Mouse (Mus musculus) limb, embryonic 11.5 days (tissue): Measurements from ENCODE around the gene Gng7. TPM values are rescaled to one million over a fixed set of nuclear protein-coding genes. Genes with fewer than 3 reads are reported as not detected.
A peak's percentile ranks its signal among the peaks of the same experiment; 100 is the strongest.

Experiments
- ATAC-seq: fragments of 200-750 bp; cut with Nextera tagmentation; 2 replicates; pipeline ENCODE4 v1.8.0; 2017; ENCODE audit warnings: low read depth; ENCODE audit not compliant: insufficient number of reproducible peaks, low FRiP score, low TSS enrichment
- DNase-seq: peaks from one replicate; pipeline ENCODE4 v3.0.0-alpha.2; 2015; ENCODE audit warnings: low spot score
- H3K27ac ChIP-seq: fragments of 300-500 bp; sonication (generic); replicated peaks from 2 replicates; pipeline ENCODE4 v1.5.1; 2014; ENCODE audit warnings: low read depth, mild to moderate bottlenecking, low read length
- H3K27me3 ChIP-seq: fragments of 300-500 bp; sonication (generic); 2 replicates; pipeline ENCODE4 v1.6.1; 2014; ENCODE audit warnings: mild to moderate bottlenecking, low read length, mixed read lengths; ENCODE audit not compliant: control insufficient read depth, insufficient read depth
- H3K36me3 ChIP-seq: fragments of 300-500 bp; sonication (generic); 2 replicates; pipeline ENCODE4 v1.6.1; 2014; ENCODE audit warnings: mild to moderate bottlenecking, low read length, moderate library complexity, mixed read lengths; ENCODE audit not compliant: control insufficient read depth, insufficient read depth
- H3K4me1 ChIP-seq: fragments of 300-500 bp; sonication (generic); 2 replicates; pipeline ENCODE4 v1.6.1; 2014; ENCODE audit warnings: low read length, mixed read lengths; ENCODE audit not compliant: control insufficient read depth, insufficient read depth
- H3K4me2 ChIP-seq: fragments of 300-500 bp; sonication (generic); 2 replicates; pipeline ENCODE4 v1.6.1; 2014; ENCODE audit warnings: low read depth, mild to moderate bottlenecking, moderate library complexity; ENCODE audit not compliant: severe bottlenecking
- H3K4me3 ChIP-seq: fragments of 300-500 bp; sonication (generic); 2 replicates; pipeline ENCODE4 v1.5.1; 2014; ENCODE audit warnings: low read depth, low read length
- H3K9ac ChIP-seq: fragments of 300-500 bp; sonication (generic); 2 replicates; pipeline ENCODE4 v1.6.1; 2014; ENCODE audit warnings: mild to moderate bottlenecking, low read length
- H3K9me3 ChIP-seq: fragments of 300-500 bp; sonication (generic); 2 replicates; pipeline ENCODE4 v1.6.1; 2016; ENCODE audit warnings: low read length; ENCODE audit not compliant: control insufficient read depth
- WGBS: fragments of 180-500 bp; shearing (Covaris S2); extraction: QIAGEN DNeasy Blood & Tissue Kit; methylation state at CpG from one replicate; pipeline ENCODE4 v1.1.7; 2014; 5-methylcytosine and 5-hydroxymethylcytosine counted together
- polyA plus RNA-seq: library from polyadenylated mRNA; unstranded; fragments of >200 nt; fragmentation: Nextera tagmentation; extraction: Ambion mirVana; gene quantifications from 2 replicates; pipeline ENCODE4 v1.2.1, GENCODE M21; 2014

Gene Gng7
- polyA plus RNA-seq, 1 experiment from 2014 or later, result 4.6 TPM

DNA sequence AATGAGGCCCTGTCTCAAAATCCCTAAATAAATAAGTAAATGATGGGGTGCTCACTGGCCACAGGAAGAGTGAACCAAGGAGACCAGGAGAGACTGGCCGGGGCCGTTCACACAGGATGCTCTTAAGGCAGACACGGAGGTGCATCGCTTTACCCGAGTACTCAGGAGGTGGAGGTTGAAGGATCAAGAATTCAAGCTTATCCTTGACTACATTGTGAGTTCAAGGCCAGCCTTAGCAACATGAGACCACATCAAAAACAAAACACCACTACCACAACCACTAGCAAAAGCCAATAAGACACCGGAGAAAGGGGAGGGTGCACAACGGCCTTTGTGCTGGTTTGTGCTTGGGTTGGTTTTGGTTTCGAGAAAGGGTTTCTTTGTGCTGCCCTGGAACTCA, 58.4 kb downstream of the Gng7 start:
- H3K36me3 ChIP-seq, result no peaks in the 10 kb centered on the region
- no peaks in the 10 kb centered on the region for H3K4me1 ChIP-seq
- H3K9ac ChIP-seq, result no peak overlapping the region
- no peak overlapping the region for H3K27ac ChIP-seq
- H3K27me3 ChIP-seq, result no peaks in the 10 kb centered on the region
- no peaks in the 10 kb centered on the region for H3K9me3 ChIP-seq
- ATAC-seq (no peak), DNase-seq (no peak)
- H3K4me3 ChIP-seq, result no peak overlapping the region
- H3K4me2 ChIP-seq, result no peak overlapping the region
- 96% methylated on average over 8 of the region's 8 CpGs for WGBS

DNA sequence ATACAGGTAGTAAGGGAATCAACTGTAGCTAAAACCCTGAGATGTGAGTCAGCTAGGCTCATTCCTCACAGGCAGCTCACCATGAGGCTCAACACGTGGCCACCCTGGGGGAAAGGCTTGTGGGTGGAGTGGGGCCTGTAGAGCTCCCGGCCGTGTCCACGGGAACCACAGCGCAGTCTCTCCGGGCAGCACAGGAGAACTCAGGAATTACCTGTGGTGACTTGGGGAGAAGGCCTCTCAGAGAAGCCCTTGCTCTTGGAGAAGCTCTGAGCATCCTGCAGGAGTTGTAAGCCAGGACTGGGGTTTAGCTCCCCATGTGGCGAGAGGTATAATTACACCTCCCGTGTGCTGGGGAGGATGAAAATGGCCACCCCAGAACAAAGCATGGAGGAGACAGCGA, 59.2 kb downstream of the Gng7 start:
- DNase-seq (peak; percentile 78), ATAC-seq (no peak)
- no peak overlapping the region for H3K4me2 ChIP-seq
- no peak overlapping the region for H3K4me3 ChIP-seq
- no peaks in the 10 kb centered on the region for H3K4me1 ChIP-seq
- H3K9me3 ChIP-seq, result no peaks in the 10 kb centered on the region
- no peak overlapping the region for H3K27ac ChIP-seq
- H3K36me3 ChIP-seq, result no peaks in the 10 kb centered on the region
- H3K27me3 ChIP-seq, result no peaks in the 10 kb centered on the region
- 24% methylated on average over 9 of the region's 9 CpGs for WGBS
- H3K9ac ChIP-seq, result no peak overlapping the region

DNA sequence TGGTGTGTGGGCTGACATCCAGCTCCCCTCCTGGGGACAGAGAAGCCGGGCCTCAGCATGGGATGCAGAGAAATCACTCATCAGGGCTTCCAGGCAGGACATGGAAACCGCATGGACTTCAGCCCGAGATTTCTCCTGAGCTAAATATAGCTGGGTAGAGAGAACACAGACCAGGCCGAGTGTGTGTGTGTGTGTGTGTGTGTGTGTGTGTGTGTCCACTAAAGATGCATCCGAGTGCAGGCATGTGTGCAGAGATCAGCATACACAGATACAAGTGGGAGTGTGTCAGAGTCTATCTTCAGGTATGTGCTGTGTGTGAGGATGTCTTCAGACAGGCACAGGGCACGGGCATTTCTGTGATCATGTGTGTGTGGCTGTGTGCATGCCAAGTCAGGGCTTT, 59.9 kb downstream of the Gng7 start:
- Histone ChIP-seq H3K27me3 (no peaks in the 10 kb centered on the region), H3K27ac (no peak overlapping the region), H3K4me2 (no peak overlapping the region), H3K36me3 (no peaks in the 10 kb centered on the region), H3K9ac (no peak overlapping the region), H3K4me3 (no peak overlapping the region), H3K4me1 (no peaks in the 10 kb centered on the region), H3K9me3 (no peaks in the 10 kb centered on the region)
- DNase-seq, result no peak
- no peak for ATAC-seq
- 88% methylated on average over 6 of the region's 6 CpGs for WGBS

DNA sequence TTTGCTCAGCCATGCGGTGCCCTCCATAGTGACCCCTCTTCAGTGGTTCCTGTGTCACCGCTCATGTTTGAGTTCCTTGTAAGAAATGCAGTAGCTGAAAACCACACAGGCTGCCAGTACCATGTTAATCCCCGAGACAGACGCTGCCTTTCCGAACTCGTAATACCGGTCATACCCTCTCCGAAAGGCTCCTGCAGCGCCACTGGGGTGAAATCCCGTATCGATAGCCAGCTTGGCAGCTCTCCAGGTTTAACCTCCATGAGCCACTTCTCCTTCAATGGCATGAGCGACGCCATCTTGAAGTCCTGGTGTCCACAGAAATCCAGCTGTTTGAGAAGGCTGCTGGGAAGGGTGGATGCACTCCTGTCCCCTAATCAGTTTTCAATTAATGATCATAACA, 60.3 kb downstream of the Gng7 start:
- Histone ChIP-seq H3K4me3 (no peak overlapping the region), H3K36me3 (no peaks in the 10 kb centered on the region), H3K9ac (no peak overlapping the region), H3K27me3 (no peaks in the 10 kb centered on the region), H3K27ac (no peak overlapping the region), H3K4me1 (no peaks in the 10 kb centered on the region), H3K4me2 (no peak overlapping the region), H3K9me3 (no peaks in the 10 kb centered on the region)
- WGBS, result 88% methylated on average over 13 of the region's 13 CpGs
- DNase-seq (no peak), ATAC-seq (no peak)

DNA sequence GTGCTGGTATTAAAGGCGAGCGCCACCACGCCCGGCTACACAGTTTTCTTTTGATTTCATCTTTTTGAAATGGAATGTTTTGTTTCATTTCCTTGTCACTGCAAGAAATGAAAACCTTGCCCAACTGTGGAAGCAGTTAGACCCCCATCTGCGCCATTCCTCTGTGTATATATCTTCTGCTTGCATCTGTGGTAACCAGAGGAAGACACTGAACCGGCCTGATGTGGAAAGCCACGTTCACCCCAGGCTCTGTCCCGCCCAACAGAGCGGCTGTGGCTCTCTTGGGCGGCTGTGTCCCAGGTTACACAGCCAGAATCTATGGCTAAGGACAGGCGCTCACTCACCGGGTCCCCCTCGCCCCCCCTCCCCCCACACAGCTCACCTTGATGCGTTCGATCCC, 62.3 kb downstream of the Gng7 start:
- H3K4me2 ChIP-seq, result no peak overlapping the region
- no peaks in the 10 kb centered on the region for H3K4me1 ChIP-seq
- ATAC-seq (no peak), DNase-seq (no peak)
- H3K27me3 ChIP-seq, result no peaks in the 10 kb centered on the region
- H3K36me3 ChIP-seq, result no peaks in the 10 kb centered on the region
- no peaks in the 10 kb centered on the region for H3K9me3 ChIP-seq
- H3K4me3 ChIP-seq, result no peak overlapping the region
- no peak overlapping the region for H3K27ac ChIP-seq
- WGBS, result 74% methylated on average over 15 of the region's 15 CpGs
- no peak overlapping the region for H3K9ac ChIP-seq

DNA sequence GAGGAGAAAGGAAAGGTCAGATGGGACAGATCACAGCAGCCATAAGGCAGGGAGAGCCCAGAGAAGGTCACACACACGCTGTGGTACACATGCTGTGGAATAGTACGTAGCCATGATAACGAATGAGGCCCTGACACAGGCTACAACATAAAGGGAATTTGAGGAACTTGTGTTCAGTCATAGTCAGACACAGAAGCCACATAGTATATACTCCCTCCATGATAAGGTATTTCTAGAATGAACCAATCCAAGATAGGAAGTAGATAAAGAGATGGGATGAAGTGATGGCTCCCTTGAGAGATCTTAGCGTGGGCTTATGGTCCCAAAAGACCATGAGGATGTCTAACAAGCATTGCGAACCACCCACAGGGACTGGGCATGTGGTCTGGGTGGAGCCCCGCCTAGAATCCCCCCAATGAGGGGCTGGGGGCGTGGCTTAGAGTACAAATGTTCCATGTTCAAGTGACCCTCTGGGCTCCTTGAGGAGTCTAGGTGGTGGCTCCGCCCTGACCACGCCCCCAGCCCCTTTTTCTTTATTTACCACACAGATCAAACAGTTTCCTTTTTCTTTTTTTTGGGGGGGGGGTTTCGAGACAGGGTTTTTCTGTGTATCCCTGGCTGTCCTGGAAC, 62.9 kb downstream of the Gng7 start:
- Histone ChIP-seq H3K27ac (no peak overlapping the region), H3K36me3 (no peaks in the 10 kb centered on the region), H3K4me2 (no peak overlapping the region), H3K9me3 (no peaks in the 10 kb centered on the region), H3K27me3 (no peaks in the 10 kb centered on the region), H3K9ac (no peak overlapping the region), H3K4me3 (no peak overlapping the region), H3K4me1 (no peaks in the 10 kb centered on the region)
- DNase-seq (no peak), ATAC-seq (no peak)
- WGBS, result 74% methylated on average over 10 of the region's 10 CpGs

DNA sequence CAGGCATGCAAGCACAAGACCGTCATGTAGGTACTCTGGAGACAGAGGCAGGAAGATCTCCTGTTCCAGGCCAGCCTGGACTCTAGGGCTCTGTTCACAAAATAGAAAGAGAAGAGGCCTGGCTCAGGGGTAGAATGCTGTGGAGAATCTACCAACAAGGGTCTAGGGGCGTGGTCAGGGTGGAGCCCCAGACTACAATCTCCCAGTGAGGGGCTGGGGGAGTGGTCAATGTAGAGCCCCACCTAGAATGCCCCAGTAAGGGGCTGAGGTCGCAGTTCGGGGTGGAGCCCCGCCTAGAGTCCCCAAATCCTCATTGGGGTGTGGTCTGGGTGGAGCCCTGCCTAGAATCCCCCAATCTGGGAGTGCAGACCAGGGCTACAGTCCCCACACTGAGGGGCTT, 64.4 kb downstream of the Gng7 start:
- no peak overlapping the region for H3K27ac ChIP-seq
- DNase-seq (no peak), ATAC-seq (no peak)
- no peak overlapping the region for H3K9ac ChIP-seq
- no peaks in the 10 kb centered on the region for H3K9me3 ChIP-seq
- no peaks in the 10 kb centered on the region for H3K4me1 ChIP-seq
- H3K36me3 ChIP-seq, result no peaks in the 10 kb centered on the region
- 22% methylated on average over 5 of the region's 5 CpGs for WGBS
- no peak overlapping the region for H3K4me3 ChIP-seq
- no peak overlapping the region for H3K4me2 ChIP-seq
- H3K27me3 ChIP-seq, result no peaks in the 10 kb centered on the region

DNA sequence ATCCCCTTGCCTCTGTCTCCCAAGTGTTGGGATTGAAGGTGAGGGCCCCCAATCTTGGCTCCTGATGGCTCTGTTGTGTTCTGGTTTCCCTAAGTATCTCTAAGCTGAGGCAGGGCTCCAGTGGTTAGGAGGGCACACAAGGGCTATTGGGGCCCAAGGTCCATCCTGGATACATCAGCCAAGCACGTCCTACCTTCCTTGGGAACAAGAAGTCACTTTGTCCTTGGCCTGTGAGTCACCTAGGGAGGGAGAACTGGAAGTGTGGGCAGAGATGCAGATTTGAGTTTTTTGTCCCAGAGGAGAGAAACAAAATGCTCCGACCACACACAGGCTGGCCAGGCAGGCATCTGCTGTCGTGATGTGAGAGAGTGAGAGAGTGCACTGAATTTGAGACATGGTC, 65.7 kb downstream of the Gng7 start:
- DNase-seq, result no peak
- H3K9ac ChIP-seq, result no peak overlapping the region
- no peak for ATAC-seq
- no peaks in the 10 kb centered on the region for H3K36me3 ChIP-seq
- H3K27me3 ChIP-seq, result no peaks in the 10 kb centered on the region
- WGBS, result 84% methylated on average over 3 of the region's 3 CpGs
- no peak overlapping the region for H3K27ac ChIP-seq
- no peak overlapping the region for H3K4me2 ChIP-seq
- H3K9me3 ChIP-seq, result no peaks in the 10 kb centered on the region
- no peaks in the 10 kb centered on the region for H3K4me1 ChIP-seq
- no peak overlapping the region for H3K4me3 ChIP-seq

DNA sequence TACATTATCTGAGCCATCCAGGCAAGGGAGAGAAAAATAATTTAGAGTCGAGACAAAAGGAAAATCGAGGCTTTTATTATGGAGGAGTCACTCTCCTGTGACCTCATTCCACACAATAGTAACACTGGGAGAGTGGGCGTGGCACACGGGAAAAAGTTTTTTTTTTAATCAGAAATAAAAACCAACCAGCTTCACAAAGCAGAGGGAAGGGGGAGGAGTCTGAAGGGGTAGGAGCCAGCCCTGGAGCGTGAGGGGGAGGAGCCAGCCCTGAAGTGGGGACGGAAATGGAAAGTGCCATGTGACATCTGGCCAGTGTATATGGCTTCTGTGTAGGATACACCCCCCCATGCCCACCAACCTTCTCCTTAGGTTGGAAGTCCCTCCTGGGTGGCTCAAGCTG, 66.2 kb downstream of the Gng7 start:
- Histone ChIP-seq H3K4me2 (no peak overlapping the region), H3K9me3 (no peaks in the 10 kb centered on the region), H3K4me1 (no peaks in the 10 kb centered on the region), H3K27me3 (no peaks in the 10 kb centered on the region), H3K36me3 (no peaks in the 10 kb centered on the region), H3K4me3 (no peak overlapping the region), H3K9ac (no peak overlapping the region), H3K27ac (no peak overlapping the region)
- WGBS, result 45% methylated on average over 6 of the region's 6 CpGs
- no peak for ATAC-seq
- no peak for DNase-seq
